Mouse (Mus musculus) left cerebral cortex, postnatal 25 days (tissue): Measurements from ENCODE around the gene Vmn2r115. TPM values are rescaled to one million over a fixed set of nuclear protein-coding genes. Genes with fewer than 3 reads are reported as not detected.
"Not testable (repeated sequence)": the region's sequence is repeated elsewhere in the genome, so short reads cannot be mapped to it uniquely, and the experiment has no call there.

Experiments used
- DNase-seq, 2 experiments: peaks; one replicate each; pipeline ENCODE4 v3.0.0; 2022; ENCODE audit warnings: low spot score in 2 of 2, mixed read lengths in 1 of 2
- intact Hi-C: fragments of 180-260 bp; cut with DNase I; formaldehyde crosslinking; loops from one replicate; pipeline ENCODE4 v1.15.1; 2025
- total RNA-seq, 2 experiments: library from RNA; stranded (reverse); gene quantifications; 2 replicates each; pipeline ENCODE4 v1.2.3; 2021

The Vmn2r115 gene
- total RNA-seq: not detected

GRCm38 (mm10) chr17:23343441-23343840 lies at the start of gene Vmn2r115:
Gene Vmn2r115 (plus strand): TSS chr17:23343741.
- intact Hi-C loops, DNase-seq: not testable (repeated sequence)

- intact Hi-C loops, DNase-seq: not testable (repeated sequence)
These were observed 31.1 kb upstream of the Vmn2r115 start, which contains the start of gene Vmn2r114 for GRCm38 (mm10) chr17:23312437-23312836. Gene Vmn2r114 (minus strand): TSS chr17:23312537.

GRCm38 (mm10) chr17:23330657-23331056 lies 12.9 kb upstream of the Vmn2r115 start:
- intact Hi-C loops: no loop called here
- no peak for DNase-seq

GRCm38 (mm10) chr17:23351644-23352043 lies 8.1 kb downstream of the Vmn2r115 start:
- intact Hi-C loops: no loop called here
- no peak for DNase-seq

GRCm38 (mm10) chr17:23384304-23384703 lies 40.8 kb downstream of the Vmn2r115 start, which contains the start of gene Vmn2r116:
Gene Vmn2r116 (plus strand): TSS chr17:23384604.
- intact Hi-C loops, DNase-seq: not testable (repeated sequence)

Other genes starting within 250 kb of the Vmn2r115 start
- gene Zfp40, start 150.5 kb upstream of the Vmn2r115 start, total RNA-seq: 10 to 100 TPM; 21.2 to 27.5 TPM
- not detected for gene Vmn2r114, start 31.2 kb upstream of the Vmn2r115 start, total RNA-seq
- not detected for gene Vmn2r116, start 40.9 kb downstream of the Vmn2r115 start, total RNA-seq
- not detected for gene Vmn2r117, start 136.0 kb downstream of the Vmn2r115 start, total RNA-seq
- 1 to 10 TPM; 6.5 to 7.0 TPM for gene Zfp213, start 220.5 kb downstream of the Vmn2r115 start, total RNA-seq